Mouse (Mus musculus) left cerebral cortex, postnatal 10 days (tissue): Measurements from ENCODE around the gene Mymx. TPM values are rescaled to one million over a fixed set of nuclear protein-coding genes. Genes with fewer than 3 reads are reported as not detected.
A peak's percentile ranks its signal among the peaks of the same experiment; 100 is the strongest.

Experiments
- DNase-seq, 2 experiments: peaks; one replicate each; pipeline ENCODE4 v3.0.0; 2021 to 2022; ENCODE audit warnings: low spot score in 2 of 2, mixed read lengths in 1 of 2; ENCODE audit errors: extremely low spot score in 1 of 2
- intact Hi-C: fragments of 180-260 bp; cut with DNase I; formaldehyde crosslinking; loops from one replicate; pipeline ENCODE4 v1.15.1; 2025
- total RNA-seq, 2 experiments: library from RNA; stranded (reverse); gene quantifications; 2 replicates each; pipeline ENCODE4 v1.2.3; 2021

The Mymx gene
- total RNA-seq, 2 experiments from 2014 or later, result not detected

DNA sequence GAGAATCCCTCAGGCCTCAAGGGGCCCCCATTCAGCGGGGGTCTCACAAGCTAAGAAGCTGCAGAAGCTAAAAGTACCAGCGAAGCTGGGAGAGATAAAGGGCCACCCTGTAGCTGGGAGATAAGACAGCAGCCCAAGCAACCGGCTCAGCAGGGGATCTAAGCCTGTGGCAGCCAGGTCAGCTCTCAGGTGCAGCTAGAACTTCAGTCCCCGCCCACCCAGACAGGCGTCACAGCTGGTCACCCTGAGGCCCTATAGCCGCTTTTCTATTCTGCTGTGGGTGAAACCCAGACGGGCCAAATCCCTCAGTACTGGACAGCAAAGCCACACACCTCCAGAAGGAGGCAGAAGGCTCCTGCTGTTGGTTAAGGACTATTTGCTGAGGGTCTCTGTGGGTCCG, 8.4 kb downstream of the Mymx start:
- DNase-seq, result no peak
- intact Hi-C loops, result no loop called here

DNA sequence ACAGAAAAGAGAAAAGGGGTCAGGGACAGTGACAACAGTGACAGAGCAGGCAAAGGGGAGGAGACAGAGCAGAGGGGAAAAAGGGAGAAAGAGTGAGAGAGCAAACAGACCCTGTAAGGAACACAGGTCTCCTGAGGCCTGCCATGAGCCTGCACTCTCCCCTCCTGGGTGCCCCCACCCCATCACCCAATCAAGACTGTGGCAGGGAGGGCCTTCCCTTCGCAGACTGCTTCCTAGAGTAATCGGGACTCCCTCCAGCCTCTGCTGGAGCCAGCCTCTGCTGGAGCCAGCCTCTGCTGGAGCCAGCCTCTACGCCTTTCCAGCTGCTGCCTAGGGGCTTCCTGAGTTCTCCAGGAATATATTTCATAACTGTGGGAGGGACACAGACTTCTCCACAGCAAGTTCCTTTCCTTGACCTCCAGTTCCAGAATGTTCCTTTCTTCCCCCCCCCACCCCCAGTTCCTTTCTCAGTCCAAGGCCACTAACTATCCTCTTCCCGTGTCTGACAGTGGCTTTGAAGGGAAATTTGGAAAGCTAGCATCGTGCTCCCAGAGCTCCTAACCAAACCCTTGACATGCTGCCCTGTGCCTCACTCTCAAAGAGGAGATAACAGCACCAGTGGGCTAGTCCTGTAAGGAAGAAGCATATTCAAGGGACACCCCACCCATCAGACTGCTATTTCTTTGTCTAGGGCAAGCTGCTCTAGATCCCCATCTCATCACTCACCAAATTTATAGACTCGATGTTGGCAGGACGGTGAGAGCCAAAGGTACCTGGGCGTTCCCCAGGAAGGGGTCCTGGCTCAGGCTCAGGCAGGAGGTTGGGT, 9.1 kb downstream of the Mymx start:
- no peak for DNase-seq
- intact Hi-C loops, result no loop called here

DNA sequence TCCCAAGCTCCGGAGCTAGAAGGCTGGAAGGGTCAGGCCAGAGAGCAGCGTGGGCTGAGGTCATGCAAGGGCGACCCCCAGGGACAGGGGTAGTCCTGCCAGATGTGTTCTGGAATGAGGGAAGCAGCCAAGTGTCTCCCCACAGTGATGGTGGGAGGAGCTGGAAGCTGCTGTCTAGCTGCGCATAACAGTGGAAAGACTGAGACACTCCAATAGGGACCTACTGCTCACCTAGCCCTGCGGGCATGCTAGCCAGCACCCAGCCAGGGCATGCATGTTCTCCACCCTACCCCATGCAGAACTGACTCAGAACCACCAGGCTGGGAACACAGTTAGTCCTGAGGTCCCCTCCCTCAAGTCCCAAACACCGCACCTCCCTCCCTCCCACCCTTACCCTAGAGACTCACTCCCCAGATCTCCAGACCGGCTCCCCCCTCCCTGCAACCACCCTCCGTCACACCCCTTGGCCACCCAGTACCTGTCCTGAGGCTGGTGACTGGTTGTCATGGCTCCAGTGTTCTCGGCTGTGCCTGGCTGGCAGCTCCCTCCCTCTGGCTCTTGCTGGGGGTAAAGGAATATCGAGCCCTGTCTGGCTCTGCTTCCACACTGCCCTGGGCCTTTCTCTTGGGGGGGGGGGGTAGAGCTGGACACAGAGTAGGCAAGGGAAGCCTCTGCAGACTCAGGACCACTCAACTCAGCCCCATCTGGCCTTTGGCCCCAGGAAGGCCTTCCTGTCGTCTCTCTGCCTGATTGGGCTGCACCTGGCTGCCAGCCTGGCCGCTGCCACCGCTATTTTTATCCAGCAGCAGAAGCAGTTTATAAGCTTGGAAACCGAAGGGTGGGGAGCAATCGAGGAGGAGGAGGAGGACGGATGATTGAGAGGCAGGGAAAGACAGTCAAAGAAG, 9.9 kb downstream of the Mymx start:
- intact Hi-C loops, result no loop called here

DNA sequence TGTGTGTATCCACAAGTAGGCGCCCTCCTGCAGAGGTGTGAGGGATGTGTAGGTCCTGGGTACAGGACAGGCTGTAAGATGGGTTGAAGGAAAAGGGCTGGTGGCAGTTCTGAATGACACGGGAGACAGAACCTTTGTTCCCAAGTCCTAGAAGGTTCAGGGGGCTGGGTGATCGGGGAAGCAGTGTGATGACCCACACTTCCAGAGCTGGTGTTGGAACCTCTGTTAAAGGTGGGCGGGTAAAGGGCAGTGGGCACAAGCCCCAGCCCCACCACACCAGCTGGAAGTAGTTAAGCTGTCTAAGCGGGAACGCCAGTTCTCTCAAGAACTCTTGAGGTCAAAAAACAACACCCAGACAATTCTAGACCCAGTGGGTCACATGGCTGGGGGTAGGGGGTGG, 11.5 kb downstream of the Mymx start:
- intact Hi-C loops, result no loop called here
- no peak for DNase-seq

More for the DNA sequence above, 9.9 kb downstream of the Mymx start:
- DNase-seq, result peak in 1 of 2 experiments; percentile 69

DNA sequence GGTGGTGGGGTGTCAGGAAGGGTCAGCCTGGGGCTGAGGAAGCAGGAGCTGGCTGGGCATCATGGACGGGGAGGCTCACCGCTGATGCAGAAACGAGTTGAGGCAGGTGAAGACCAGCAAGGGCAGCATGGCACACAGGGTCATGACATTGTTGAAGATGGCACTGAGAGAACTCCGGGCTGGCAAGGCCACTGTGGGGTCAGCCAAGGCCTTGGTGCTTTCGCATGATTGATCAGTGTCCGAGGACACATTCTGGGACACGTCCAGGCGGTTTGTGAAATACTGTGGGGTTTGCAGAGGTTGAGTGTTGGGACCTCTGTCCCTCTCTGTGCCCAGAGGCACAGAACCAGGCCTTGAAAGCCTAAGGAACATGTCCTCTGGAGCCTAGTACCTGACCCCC, 12.1 kb downstream of the Mymx start:
- no peak for DNase-seq
- intact Hi-C loops, result no loop called here

DNA sequence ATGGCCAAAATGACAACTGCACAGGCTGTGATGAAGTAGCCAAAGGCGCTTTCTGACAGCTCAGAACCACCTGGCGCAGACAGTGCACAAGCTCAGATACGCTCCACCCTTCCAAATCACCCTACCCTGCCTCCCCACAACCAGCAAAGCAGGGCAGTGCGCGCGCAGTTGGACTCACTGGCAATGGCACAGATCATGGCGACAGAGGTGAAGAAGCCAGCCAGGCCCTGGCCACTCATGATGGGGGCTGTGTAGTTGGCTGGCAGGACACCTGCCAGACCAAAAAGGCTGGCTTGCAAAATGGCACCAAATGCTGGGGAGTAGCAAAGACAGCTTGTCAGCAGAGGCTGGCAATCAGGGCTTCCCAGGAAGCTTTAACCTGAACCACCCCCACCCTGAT, 12.7 kb downstream of the Mymx start:
- no peak for DNase-seq
- intact Hi-C loops, result no loop called here

DNA sequence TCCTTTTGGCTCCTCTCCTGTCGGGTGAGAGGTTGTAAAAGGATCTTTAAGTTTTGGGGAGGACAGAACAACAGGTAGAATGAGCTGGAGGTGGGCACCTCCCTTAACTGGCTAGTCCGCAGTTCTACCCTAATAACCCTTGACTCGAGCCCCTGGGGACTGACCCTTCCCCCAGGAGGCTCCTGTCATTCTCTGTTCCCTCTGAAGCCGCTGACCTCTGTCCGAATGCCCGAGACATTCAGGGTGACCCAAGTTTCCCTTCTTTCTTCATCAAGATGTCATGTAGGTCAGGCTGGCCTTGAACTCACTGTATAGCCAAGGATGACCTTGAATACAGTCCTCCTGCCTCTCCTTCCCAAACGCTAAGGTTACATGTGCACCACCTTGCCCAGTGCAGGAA, 13.5 kb downstream of the Mymx start:
- intact Hi-C loops, result no loop called here

DNA sequence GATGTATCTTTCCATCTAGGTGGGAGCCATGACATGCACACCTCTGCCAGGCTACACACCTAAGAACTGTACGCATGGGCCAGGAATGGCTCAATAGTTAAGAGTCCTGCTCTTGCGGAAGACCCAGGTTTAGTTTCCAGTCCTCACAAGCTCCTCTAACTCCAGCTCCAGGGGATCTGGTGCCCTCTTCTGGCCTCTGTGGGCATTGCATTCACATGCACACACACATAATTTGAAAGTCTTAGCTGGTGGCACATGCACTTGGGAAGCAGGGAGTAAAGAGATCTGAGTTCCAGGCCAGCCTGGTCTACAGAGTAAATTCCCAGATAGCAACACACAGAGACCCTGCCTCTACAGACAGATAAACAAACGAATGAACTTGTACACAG, 15.5 kb downstream of the Mymx start:
- no peak for DNase-seq
- intact Hi-C loops, result no loop called here

More for the DNA sequence above, 13.5 kb downstream of the Mymx start:
- no peak for DNase-seq

DNA sequence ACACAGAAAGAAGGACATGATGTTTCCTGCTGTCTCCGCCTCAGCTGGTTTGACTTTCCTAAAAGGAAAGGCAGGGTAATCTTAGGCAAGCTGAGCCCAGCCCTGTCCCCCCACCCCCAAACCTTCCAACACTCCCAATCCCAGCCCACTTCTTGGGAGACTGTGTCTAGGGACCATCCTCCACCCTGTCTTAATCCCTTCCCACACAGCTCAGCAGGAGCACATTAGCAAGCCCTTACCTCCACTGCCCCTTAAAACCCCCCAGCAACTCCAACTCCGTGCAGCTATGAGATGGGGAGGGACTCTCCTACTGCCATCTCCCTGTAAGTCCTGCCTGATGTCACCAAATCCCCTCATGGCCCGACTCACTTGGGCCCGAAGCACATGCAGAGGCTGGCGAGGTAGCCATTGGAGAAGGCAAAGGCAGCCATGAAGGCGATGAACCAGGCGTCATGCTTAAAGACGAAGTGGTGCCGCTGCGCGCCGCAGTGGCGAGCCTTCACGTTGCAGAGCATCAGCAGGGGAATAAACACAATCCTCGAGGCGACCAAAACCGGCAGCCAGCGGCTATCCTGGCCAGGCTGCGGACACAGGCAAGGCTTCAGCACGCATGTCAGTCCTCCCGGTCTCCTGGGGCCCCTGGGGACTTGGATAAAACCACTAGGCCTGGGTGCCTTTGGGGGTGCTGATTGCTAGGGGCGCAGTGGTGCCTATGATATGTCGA, 16.0 kb downstream of the Mymx start:
- no peak for DNase-seq
- intact Hi-C loops, result no loop called here

DNA sequence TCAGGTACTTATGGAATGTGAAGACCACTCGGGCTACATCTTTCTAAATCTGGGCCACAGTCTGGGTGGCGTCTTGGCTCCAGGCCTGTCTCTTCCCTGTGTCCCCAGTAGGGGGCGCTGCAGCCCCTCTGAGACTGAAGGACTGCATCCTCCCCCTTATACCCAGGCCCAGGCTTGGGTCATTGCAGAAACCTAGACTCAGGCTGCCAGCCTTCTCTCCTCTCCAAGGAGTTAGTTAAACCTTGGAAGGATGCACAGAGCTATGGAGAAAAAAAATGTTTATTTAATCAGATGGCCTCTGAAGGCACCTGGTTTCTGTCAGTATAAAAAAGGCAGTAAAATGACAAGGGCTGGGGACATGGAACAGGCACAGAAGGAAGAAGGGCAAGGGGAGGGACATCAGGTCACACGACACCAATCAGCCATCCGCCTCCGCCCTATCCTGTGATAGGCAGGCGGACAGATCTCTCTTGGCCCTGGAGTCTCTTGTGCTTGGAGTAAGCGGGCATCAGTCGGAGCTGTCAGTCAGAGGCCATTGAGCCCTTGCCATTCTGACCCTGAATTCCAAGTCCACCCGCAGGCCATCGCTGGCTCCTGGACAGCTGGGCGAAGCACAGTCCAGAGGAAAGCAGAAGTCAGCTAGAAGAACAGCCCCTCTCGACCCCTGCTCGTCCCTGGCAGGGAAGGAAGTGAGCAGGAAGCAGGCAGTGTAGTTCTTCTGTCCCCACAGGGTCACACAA, 16.8 kb downstream of the Mymx start:
- peak; percentile 68 to 89 for DNase-seq
- intact Hi-C loops, result loop anchor here (5.0 kb wide), 2 partner anchors 42 to 57 kb away; no protein-coding TSS in a partner anchor

DNA sequence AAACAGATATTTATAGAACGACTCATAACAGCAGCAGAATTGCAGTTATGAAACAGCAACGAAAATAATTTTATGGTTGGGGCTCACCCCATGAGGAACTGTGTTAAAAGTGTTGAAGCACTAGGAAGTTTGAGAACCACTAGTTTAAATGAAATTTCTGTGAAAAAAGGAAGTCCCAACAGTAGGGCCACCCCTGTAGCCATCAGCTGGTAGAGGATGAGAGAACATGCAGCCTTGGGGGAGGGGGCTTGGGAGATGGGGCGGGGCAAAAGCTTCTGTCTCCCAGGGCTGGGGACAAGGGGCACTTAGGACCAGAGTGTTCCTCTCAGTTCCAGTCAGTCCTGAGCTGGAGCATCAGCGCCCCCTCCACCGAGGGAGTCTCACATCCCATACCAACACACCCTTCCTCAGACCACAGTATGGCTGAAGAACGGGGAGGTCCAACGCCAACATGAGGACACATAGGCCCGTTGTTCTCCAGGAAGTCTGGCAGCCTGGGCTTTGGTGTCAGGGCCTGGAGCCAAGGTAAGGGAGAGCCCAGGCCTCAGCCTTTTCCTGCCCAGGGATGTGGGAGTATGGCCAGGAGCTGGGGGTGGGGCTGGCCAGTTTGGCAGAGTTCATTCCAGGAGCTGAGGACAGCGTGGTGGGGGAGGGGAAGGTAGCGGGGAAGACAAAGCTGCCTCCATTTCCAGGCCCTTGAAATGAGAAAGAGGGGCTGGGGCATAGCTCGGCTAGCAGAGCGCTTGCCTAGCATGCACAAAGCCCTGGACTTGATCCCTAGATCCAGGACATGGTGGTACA, 17.6 kb downstream of the Mymx start:
- intact Hi-C loops, result loop anchor here (5.0 kb wide), 2 partner anchors 43 to 58 kb away; no protein-coding TSS in a partner anchor
- DNase-seq, result peak; percentile 79 to 92

DNA sequence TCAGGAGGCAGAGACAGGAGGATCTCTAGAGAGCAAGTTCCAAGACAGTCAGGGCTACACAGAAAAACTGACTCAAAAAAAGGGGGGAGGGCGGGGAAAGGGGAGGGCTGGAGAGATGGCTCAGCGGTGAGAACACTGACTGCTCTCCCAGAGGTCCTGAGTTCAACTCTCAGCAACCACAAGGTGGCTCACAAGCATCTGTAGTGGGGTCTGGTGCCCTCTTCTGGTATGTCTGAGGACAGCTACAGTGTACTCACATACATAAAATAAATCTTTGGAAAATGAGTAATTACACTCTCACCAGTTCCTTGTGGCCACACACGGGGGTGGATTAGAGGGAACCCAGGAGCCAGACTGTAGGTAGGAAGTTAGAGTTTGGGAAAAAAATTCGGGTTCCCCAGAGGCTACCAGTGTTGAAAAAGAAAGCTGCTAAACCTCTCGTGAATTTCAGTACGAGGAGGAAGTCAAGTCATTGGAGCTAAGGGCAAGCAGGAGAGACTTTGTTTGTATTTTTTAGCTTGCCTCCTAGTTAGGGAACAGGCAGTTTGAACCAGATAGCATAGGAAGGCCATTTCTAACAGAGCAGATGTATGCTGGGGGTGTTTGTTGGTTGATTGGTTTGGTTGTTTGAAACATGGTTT, 19.1 kb downstream of the Mymx start:
- intact Hi-C loops, result loop anchor here (5.0 kb wide), 2 partner anchors 44 to 59 kb away; no protein-coding TSS in a partner anchor
- no peak for DNase-seq

DNA sequence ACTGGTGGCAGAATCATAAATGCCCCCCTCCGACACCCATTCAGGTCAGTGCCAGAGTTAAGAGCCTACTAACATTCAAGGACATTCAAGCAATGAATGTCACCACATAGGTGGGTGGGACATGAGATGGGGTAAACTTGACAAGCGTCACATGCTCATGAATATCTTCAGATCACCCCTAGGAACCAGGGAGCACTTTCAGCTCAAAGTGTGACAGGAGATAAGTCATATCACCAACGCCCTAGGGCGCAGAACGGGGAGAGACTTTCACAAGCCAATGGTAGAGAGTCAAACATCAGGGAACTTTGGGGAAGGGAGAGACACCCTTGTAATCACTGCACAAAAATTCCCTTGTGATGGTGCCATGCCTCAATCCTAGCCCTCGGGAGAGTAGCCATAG, 19.7 kb downstream of the Mymx start:
- DNase-seq, result no peak
- intact Hi-C loops, result loop anchor here (5.0 kb wide), 2 partner anchors 45 to 60 kb away; no protein-coding TSS in a partner anchor

DNA sequence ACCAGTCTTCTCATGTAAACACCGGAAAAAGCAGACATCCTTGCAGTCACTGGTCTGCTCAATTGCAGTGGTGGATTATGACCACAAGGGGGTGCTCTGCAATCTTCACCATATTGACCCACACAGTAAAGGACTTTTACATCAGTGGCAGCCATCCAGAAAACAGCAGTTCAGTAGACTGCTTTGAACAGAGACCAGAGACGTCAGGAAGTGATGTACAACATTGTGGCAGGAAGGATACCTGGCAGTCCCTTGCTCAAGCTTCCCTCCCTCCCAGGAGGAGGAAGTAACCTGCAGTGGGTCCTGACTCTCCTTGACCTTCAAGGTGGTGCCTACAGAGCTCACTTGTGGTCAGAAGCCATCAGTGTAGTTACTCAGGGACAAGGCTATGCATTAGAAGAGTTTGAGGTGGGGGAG, 20.3 kb downstream of the Mymx start:
- DNase-seq, result peak; percentile 63 to 78
- intact Hi-C loops, result loop anchor here (5.0 kb wide), 2 partner anchors 46 to 61 kb away; no protein-coding TSS in a partner anchor

DNA sequence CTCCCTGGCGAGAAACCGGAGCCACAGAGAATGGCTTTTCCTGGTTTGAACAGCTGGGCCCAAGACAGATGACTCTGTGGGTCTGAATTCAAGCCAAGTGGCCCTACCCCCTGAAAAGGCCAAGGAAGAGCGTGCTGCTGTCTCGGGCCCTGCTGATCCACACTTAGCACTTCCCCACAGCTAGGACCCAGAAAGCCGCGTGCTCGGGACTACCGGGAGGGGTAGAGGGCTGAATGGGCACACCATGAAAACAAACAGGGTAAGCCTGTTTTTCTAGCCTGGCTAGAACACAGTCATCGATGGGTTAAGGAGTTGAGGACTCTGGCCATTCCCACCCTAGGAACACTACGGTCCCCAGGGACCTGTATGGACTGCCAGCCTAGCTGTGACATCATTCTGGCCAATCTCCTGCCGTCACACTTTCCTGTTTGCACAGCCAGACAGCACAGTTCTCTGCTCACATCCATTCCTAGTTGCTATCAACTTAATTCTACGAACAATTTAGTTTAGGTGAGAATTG, 20.9 kb downstream of the Mymx start:
- DNase-seq, result peak in 1 of 2 experiments; percentile 66
- intact Hi-C loops, result loop anchor here (5.0 kb wide), 2 partner anchors 46 to 61 kb away; no protein-coding TSS in a partner anchor

DNA sequence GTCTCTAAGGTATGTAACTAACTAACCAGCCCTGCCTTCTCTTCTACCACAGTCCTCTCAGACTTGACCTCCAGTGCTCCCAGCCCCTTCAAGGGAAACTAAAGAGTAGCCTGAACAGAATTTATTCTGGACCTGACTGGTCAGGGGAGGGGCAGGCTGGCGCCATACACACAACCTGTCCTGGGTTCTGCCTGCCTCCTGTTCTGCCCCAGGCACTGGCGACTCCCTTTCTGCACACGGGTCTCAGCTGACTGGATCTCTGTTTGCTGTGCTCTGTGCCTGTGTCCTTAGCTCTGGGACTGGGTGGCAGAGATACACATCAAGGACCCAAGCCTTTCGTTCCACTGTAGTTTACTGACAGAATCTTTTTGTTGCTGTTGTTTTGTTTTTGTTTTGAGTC, 22.3 kb downstream of the Mymx start:
- DNase-seq, result no peak
- intact Hi-C loops, result no loop called here

DNA sequence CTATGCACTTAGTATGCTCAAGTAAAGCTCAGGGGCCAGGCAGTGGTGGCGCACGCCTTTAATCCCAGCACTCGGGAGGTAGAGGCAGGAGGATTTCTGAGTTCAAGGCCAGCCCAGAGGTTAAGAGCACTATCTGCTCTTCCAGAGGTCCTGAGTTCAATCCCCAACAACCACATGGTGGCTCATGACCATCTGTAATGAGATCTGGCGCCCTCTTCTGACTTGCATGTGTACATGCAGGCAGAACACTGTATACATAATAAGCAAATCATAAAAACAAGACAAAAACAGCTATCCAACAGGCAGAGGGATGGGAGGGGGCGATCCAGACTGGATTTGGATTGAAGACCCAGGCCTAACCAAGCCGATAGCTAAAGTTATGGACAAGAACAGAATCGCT, 23.1 kb downstream of the Mymx start:
- no peak for DNase-seq
- intact Hi-C loops, result no loop called here
